Mouse (Mus musculus) CH12.LX (cell line): ENCODE data around the gene Olfr986. TPM values are rescaled to one million over a fixed set of nuclear protein-coding genes. Genes with fewer than 3 reads are reported as not detected.
A peak's percentile ranks its signal among the peaks of the same experiment; 100 is the strongest.

ENCODE experiments used
- DNase-seq: peaks from one replicate; pipeline ENCODE4 v3.0.0-alpha.2; 2013; ENCODE audit errors: extremely low read depth
- H3K27ac ChIP-seq: 2 replicates; pipeline ENCODE4 v1.5.1; 2012; ENCODE audit warnings: low read depth, mild to moderate bottlenecking, control low read depth, moderate library complexity; ENCODE audit not compliant: insufficient read depth
- H3K27me3 ChIP-seq: replicated peaks from 2 replicates; pipeline ENCODE3; 2012; ENCODE audit warnings: inconsistent platforms
- H3K36me3 ChIP-seq, 2 experiments: replicated peaks in 1 of 2; 2 replicates each; pipeline versions ENCODE3 to v1.6.1; 2012; ENCODE audit warnings: inconsistent platforms in 1 of 2, low read length in 1 of 2, mild to moderate bottlenecking in 1 of 2, mixed read lengths in 1 of 2, moderate library complexity in 1 of 2; ENCODE audit not compliant: control insufficient read depth in 1 of 2, insufficient read depth in 1 of 2
- H3K4me1 ChIP-seq, 2 experiments: 2 replicates each; pipeline ENCODE4 v1.6.1; 2012; ENCODE audit warnings: inconsistent platforms in 1 of 2, moderate library complexity in 1 of 2; ENCODE audit not compliant: insufficient read depth in 2 of 2, control insufficient read depth in 1 of 2
- H3K4me2 ChIP-seq: 2 replicates; pipeline ENCODE4 v1.6.1; 2012; ENCODE audit warnings: low read depth, mild to moderate bottlenecking, control low read depth; ENCODE audit not compliant: poor library complexity, insufficient read depth, severe bottlenecking
- H3K4me3 ChIP-seq, 3 experiments: fragments of 150-350 bp in 1 of 3; sonication (generic) in 1 of 3; replicated peaks in 1 of 3; 2 replicates each; pipeline versions ENCODE3 to v1.5.1; 2011 to 2012; ENCODE audit warnings: low read depth in 2 of 3, low read length in 2 of 3, mild to moderate bottlenecking in 2 of 3, moderate library complexity in 2 of 3, control low read depth in 1 of 3, improper control_type of control experiment in 1 of 3, inconsistent platforms in 1 of 3, mixed read lengths in 1 of 3; ENCODE audit not compliant: poor library complexity in 1 of 3
- H3K79me2 ChIP-seq: replicated peaks from 2 replicates; pipeline ENCODE4 v1.6.1; 2012; ENCODE audit warnings: mild to moderate bottlenecking, moderate library complexity; ENCODE audit not compliant: control insufficient read depth, poor library complexity, insufficient read depth, severe bottlenecking; ENCODE audit errors: extremely low read depth
- H3K9ac ChIP-seq: 2 replicates; pipeline ENCODE4 v1.6.1; 2012; ENCODE audit warnings: low read depth, mild to moderate bottlenecking, control low read depth, moderate library complexity; ENCODE audit not compliant: insufficient read depth
- H3K9me3 ChIP-seq: replicated peaks from 2 replicates; pipeline ENCODE3; 2012; ENCODE audit warnings: low read length, inconsistent platforms, mixed read lengths
- CTCF ChIP-seq, 2 experiments: IDR thresholded peaks in 1 of 2; conservative IDR thresholded peaks in 1 of 2; 2 replicates each; pipeline ENCODE4 v1.5.1; 2011 to 2012; ENCODE audit warnings: low read depth in 2 of 2, low read length in 2 of 2, improper control_type of control experiment in 1 of 2, inconsistent platforms in 1 of 2, mild to moderate bottlenecking in 1 of 2, moderate library complexity in 1 of 2
- E2F4 ChIP-seq: IDR thresholded peaks from 2 replicates; pipeline ENCODE4 v1.6.1; 2011; ENCODE audit warnings: low read depth, low read length, improper control_type of control experiment; ENCODE audit not compliant: insufficient replicate concordance
- EP300 ChIP-seq: IDR thresholded peaks from 2 replicates; pipeline ENCODE4 v1.6.1; 2011; ENCODE audit warnings: low read length, improper control_type of control experiment
- JUN ChIP-seq: IDR thresholded peaks from 2 replicates; pipeline ENCODE4 v1.6.1; 2011; ENCODE audit warnings: low read depth, mild to moderate bottlenecking, low read length, improper control_type of control experiment, moderate library complexity; ENCODE audit not compliant: insufficient read depth
- KAT2A ChIP-seq: IDR thresholded peaks from 2 replicates; pipeline ENCODE4 v1.6.1; 2012; ENCODE audit warnings: low read length, improper control_type of control experiment, inconsistent platforms; ENCODE audit not compliant: insufficient replicate concordance
- MAX ChIP-seq: IDR thresholded peaks from 2 replicates; pipeline ENCODE4 v1.6.1; 2011; ENCODE audit warnings: low read length, improper control_type of control experiment
- NRF1 ChIP-seq: IDR thresholded peaks from 2 replicates; pipeline ENCODE4 v1.6.1; 2014; ENCODE audit warnings: low read depth, mild to moderate bottlenecking, inconsistent platforms, low read length, improper control_type of control experiment, moderate library complexity
- PAX5 ChIP-seq: IDR thresholded peaks from 2 replicates; pipeline ENCODE4 v1.6.1; 2012; ENCODE audit warnings: low read length, inconsistent platforms, mixed read lengths
- RAD21 ChIP-seq: IDR thresholded peaks from 2 replicates; pipeline ENCODE4 v1.6.1; 2011; ENCODE audit warnings: low read depth, mild to moderate bottlenecking, low read length, improper control_type of control experiment, moderate library complexity
- SMC3 ChIP-seq: IDR thresholded peaks from 2 replicates; pipeline ENCODE4 v1.6.1; 2011; ENCODE audit warnings: low read depth, low read length, improper control_type of control experiment
- ZC3H11A ChIP-seq: IDR thresholded peaks from 2 replicates; pipeline ENCODE4 v1.6.1; 2012; ENCODE audit warnings: low read depth, mild to moderate bottlenecking, inconsistent platforms, low read length, improper control_type of control experiment
- ZMIZ1 ChIP-seq: IDR thresholded peaks from 2 replicates; pipeline ENCODE4 v1.6.1; 2012; ENCODE audit warnings: low read depth, mild to moderate bottlenecking, inconsistent platforms, low read length, improper control_type of control experiment
- dilution Hi-C: fragments of 300-500 bp; cut with MboI; formaldehyde crosslinking; loops from 2 replicates; pipeline ENCODE4 v1.14.3; 2020; ENCODE audit warnings: low sequenced_read_pairs; ENCODE audit not compliant: extremely low pct_unique_long_range_greater_than_20kb, extremely low pct_ligation_motif_present
- in situ Hi-C: fragments of 300-500 bp; cut with MboI; formaldehyde crosslinking; loops from 3 replicates; pipeline ENCODE4 v1.14.3; 2019; ENCODE audit warnings: low sequenced_read_pairs, low pct_ligation_motif_present, low pct_unique_long_range_greater_than_20kb, mixed read lengths
- polyA plus RNA-seq: library from polyadenylated mRNA; unstranded; fragments of >175 nt; gene quantifications from 2 replicates; pipeline ENCODE4 v1.2.1, GENCODE M21; 2012; ENCODE audit warnings: low read depth; ENCODE audit not compliant: insufficient read length
- total RNA-seq, 2 experiments: library from RNA; depleted of rRNA; stranded (reverse); fragments of 300-350 nt in 1 of 2; fragments of >200 nt in 1 of 2; gene quantifications; 2 replicates each; pipeline ENCODE4 v1.2.3; 2012 to 2014

Olfr986 gene
- total and polyA plus RNA-seq, 3 experiments = 0.04 TPM; not detected in 2

DNA sequence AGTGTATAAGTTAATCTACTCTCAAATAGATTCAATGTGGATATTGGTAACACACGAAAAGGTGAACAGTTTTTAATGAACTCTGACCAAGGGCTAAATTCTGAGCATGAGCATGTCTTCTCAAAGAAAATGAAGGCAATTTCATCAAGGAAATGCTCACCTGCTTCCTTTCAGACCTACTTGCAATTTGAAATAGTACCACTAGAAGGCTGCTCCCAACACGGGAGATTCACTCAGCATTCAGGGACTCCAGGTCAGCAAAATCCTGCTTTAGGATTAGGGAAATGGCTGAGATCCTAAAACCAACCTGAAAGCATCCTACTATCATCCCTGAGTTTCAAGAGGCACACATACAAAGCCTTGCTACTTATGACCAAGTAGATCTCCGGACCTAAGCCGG, 43.6 kb downstream of the Olfr986 start:
- in situ Hi-C loops = loop anchor here (10.0 kb wide), 1 partner anchor 171 kb away; no protein-coding TSS in a partner anchor
- dilution Hi-C loops = no loop called here
- no peak overlapping the region for H3K4me3 ChIP-seq

DNA sequence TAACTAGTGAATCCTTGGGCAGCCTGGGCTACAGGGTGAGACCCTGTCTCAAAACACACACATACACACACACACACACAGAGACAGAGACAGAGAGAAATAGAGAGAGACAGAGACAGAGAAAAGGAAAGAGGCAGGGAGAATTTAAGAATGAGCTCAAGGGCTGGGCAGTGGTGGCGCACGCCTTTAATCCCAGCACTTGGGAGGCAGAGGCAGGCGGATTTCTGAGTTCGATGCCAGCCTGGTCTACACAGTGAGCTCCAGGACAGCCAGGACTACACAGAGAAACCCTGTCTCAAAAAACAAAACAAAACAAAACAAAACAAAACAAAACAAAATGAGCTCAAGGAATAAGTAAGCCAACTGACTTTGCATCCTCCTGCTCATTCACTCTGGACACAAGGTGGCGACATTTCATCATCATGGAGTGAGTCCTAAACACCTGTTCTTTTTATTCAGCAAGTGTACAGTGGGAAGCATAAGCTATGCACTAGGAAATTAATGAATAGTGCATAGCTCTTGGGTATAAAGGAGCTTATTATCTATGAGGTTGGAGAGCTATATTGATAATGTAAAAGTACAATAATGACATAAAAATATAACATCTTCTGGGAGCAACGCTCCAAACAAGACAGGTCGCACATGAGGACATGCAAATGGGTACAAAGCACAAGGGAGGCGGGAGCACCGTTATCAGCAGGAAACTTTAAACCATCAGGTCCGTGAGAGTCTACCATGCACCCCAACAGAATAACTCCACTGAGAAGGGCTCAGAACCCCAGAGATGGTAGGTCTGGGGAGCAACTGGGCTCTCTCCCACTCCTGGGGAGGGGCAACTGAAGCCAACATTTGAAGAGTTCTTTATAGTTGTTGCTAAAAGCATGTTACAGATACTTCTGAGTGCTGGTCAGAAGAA, 47.4 kb downstream of the Olfr986 start:
- Histone ChIP-seq H3K36me3 (no peaks in the 10 kb centered on the region), H3K79me2 (no peaks in the 10 kb centered on the region), H3K9me3 (peaks cover 3% of the 10 kb centered on the region), H3K4me1 (peaks cover 2 to 3% of the 10 kb centered on the region in 2 experiments; a peak in 1 of 4 replicates), H3K4me2 (no peak overlapping the region), H3K27ac (no peak overlapping the region), H3K27me3 (no peaks in the 10 kb centered on the region), H3K9ac (no peak overlapping the region), H3K4me3 (no peak overlapping the region)
- dilution Hi-C loops (no loop called here), in situ Hi-C loops (loop anchor here (5.0 to 25.0 kb wide), 3 partner anchors 99 to 359 kb away; no protein-coding TSS in a partner anchor)
- peak; percentile 38 for TF ChIP-seq ZC3H11A
- peak; percentile 84 for TF ChIP-seq RAD21
- peak; percentile 75 to 88 for TF ChIP-seq CTCF (conservative IDR thresholded peaks at IDR 0.05 in 1 of 2, IDR thresholded peaks at IDR 0.05 in 1 of 2; ENCODE audit: low read depth in 2 of 2, low read length in 2 of 2)
- peak; percentile 82 for TF ChIP-seq SMC3
- TF ChIP-seq PAX5 = no peak
- no peak for TF ChIP-seq MAX
- no peak for TF ChIP-seq JUN
- TF ChIP-seq ZMIZ1 = no peak
- TF ChIP-seq EP300 = no peak
- TF ChIP-seq NRF1 = no peak
- no peak for TF ChIP-seq KAT2A
- DNase-seq = peak; percentile 69

More for the DNA sequence above, 43.6 kb downstream of the Olfr986 start:
- H3K4me2 ChIP-seq = no peak overlapping the region
- no peaks in the 10 kb centered on the region for H3K9me3 ChIP-seq
- no peaks in the 10 kb centered on the region for H3K79me2 ChIP-seq
- H3K27ac ChIP-seq = no peak overlapping the region
- DNase-seq = no peak
- H3K36me3 ChIP-seq = no peaks in the 10 kb centered on the region
- TF ChIP-seq E2F4 = no peak
- TF ChIP-seq CTCF (conservative IDR thresholded peaks at IDR 0.05 in 1 of 2, IDR thresholded peaks at IDR 0.05 in 1 of 2; ENCODE audit: low read depth in 2 of 2, low read length in 2 of 2) = peak in 1 of 2 experiments; percentile 32; a peak in 3 of 4 replicates
- TF ChIP-seq SMC3 = peak; percentile 25
- H3K4me1 ChIP-seq = peaks cover 2 to 3% of the 10 kb centered on the region in 2 experiments; a peak in 1 of 4 replicates
- no peak overlapping the region for H3K9ac ChIP-seq
- H3K27me3 ChIP-seq = no peaks in the 10 kb centered on the region
